Mouse (Mus musculus): ENCODE measurements around the gene Rpl11. TPM values are rescaled to one million over a fixed set of nuclear protein-coding genes. Genes with fewer than 3 reads are reported as not detected.
"Not testable (repeated sequence)": the region's sequence is repeated elsewhere in the genome, so short reads cannot be mapped to it uniquely, and the experiment has no call there.

Gene Rpl11
- 333 and 390 TPM in 2 replicates for polyA plus RNA-seq (2014; fragmentation: Nextera tagmentation; extraction: Ambion mirVana)

GRCm38 (mm10) chr4:136053247-136053596, at the start of gene Rpl11:
Rpl11 (minus strand) TSS chr4:136053428.
- Histone ChIP-seq H3K9me3 (ENCODE audit: control insufficient read depth, low read length) (no peaks in the 10 kb centered on the region), H3K27me3 (ENCODE audit: control insufficient read depth, insufficient read depth, low read length) (no peaks in the 10 kb centered on the region), H3K4me3 (ENCODE audit: low read depth, low read length) (peak within 1 kb of the TSS; percentile 99), H3K27ac (ENCODE audit: low read depth, low read length) (peak within 1 kb of the TSS; percentile 87), H3K9ac (ENCODE audit: low read length) (peak within 1 kb of the TSS; percentile 99), H3K4me1 (ENCODE audit: control insufficient read depth, insufficient read depth, low read length) (peaks cover 10% of the 10 kb centered on the region), H3K36me3 (ENCODE audit: control insufficient read depth, insufficient read depth, low read length) (peaks cover 27% of the 10 kb centered on the region), H3K4me2 (peak within 1 kb of the TSS; percentile 98)
- whole genome bisulfite sequencing = under 1% methylated on average over 21 of the region's 21 CpGs
- peak; percentile 96 for ATAC-seq (ENCODE audit: low FRiP score)
- DNase-seq (ENCODE audit: low spot score, missing footprints) = peak; percentile 99

GRCm38 (mm10) chr4:136101753-136102152, 48.5 kb upstream of the Rpl11 start:
- 83% methylated on average over 4 of the region's 4 CpGs for WGBS
- not testable (repeated sequence) for DNase-seq (ENCODE audit: low spot score, missing footprints); H3K36me3 ChIP-seq (ENCODE audit: control insufficient read depth, insufficient read depth, low read length); ATAC-seq (ENCODE audit: low FRiP score); H3K4me3 ChIP-seq (ENCODE audit: low read depth, low read length); H3K4me2 ChIP-seq; H3K9ac ChIP-seq (ENCODE audit: low read length); H3K27me3 ChIP-seq (ENCODE audit: control insufficient read depth, insufficient read depth, low read length); H3K9me3 ChIP-seq (ENCODE audit: control insufficient read depth, low read length); H3K27ac ChIP-seq (ENCODE audit: low read depth, low read length)
- H3K4me1 ChIP-seq (ENCODE audit: control insufficient read depth, insufficient read depth, low read length) = peaks cover 11% of the 10 kb centered on the region

- no peak overlapping the region for H3K4me3 ChIP-seq (ENCODE audit: low read depth, low read length)
- 78% methylated on average over 12 of the region's 12 CpGs for whole genome bisulfite sequencing
- H3K27me3 ChIP-seq (ENCODE audit: control insufficient read depth, insufficient read depth, low read length) = peaks cover 2% of the 10 kb centered on the region; the same call in 1 of the 2 replicates
- no peaks in the 10 kb centered on the region for H3K36me3 ChIP-seq (ENCODE audit: control insufficient read depth, insufficient read depth, low read length)
- DNase-seq (ENCODE audit: low spot score, missing footprints) = no peak
- no peak overlapping the region for H3K4me2 ChIP-seq
- no peak overlapping the region for H3K27ac ChIP-seq (ENCODE audit: low read depth, low read length)
- H3K4me1 ChIP-seq (ENCODE audit: control insufficient read depth, insufficient read depth, low read length) = peaks cover 11% of the 10 kb centered on the region
- H3K9ac ChIP-seq (ENCODE audit: low read length) = no peak overlapping the region
- no peak for ATAC-seq (ENCODE audit: low FRiP score)
- no peaks in the 10 kb centered on the region for H3K9me3 ChIP-seq (ENCODE audit: control insufficient read depth, low read length)
These were observed 47.3 kb upstream of the Rpl11 start for GRCm38 (mm10) chr4:136100396-136101070.

GRCm38 (mm10) chr4:136098446-136098845, 45.2 kb upstream of the Rpl11 start:
- Histone ChIP-seq H3K4me1 (ENCODE audit: control insufficient read depth, insufficient read depth, low read length) (peaks cover 2% of the 10 kb centered on the region; the same call in 1 of the 2 replicates), H3K9me3 (ENCODE audit: control insufficient read depth, low read length) (no peaks in the 10 kb centered on the region), H3K9ac (ENCODE audit: low read length) (no peak overlapping the region), H3K36me3 (ENCODE audit: control insufficient read depth, insufficient read depth, low read length) (no peaks in the 10 kb centered on the region), H3K27ac (ENCODE audit: low read depth, low read length) (no peak overlapping the region), H3K27me3 (ENCODE audit: control insufficient read depth, insufficient read depth, low read length) (no peaks in the 10 kb centered on the region; the same call in 1 of the 2 replicates), H3K4me3 (ENCODE audit: low read depth, low read length) (no peak overlapping the region), H3K4me2 (no peak overlapping the region)
- ATAC-seq (ENCODE audit: low FRiP score) = no peak
- no peak for DNase-seq (ENCODE audit: low spot score, missing footprints)
- WGBS = 92% methylated on average over 3 of the region's 3 CpGs

- Histone ChIP-seq H3K4me2 (no peak overlapping the region), H3K27ac (ENCODE audit: low read depth, low read length) (no peak overlapping the region), H3K36me3 (ENCODE audit: control insufficient read depth, insufficient read depth, low read length) (no peaks in the 10 kb centered on the region), H3K4me3 (ENCODE audit: low read depth, low read length) (no peak overlapping the region), H3K9ac (ENCODE audit: low read length) (no peak overlapping the region), H3K27me3 (ENCODE audit: control insufficient read depth, insufficient read depth, low read length) (no peaks in the 10 kb centered on the region), H3K9me3 (ENCODE audit: control insufficient read depth, low read length) (no peaks in the 10 kb centered on the region), H3K4me1 (ENCODE audit: control insufficient read depth, insufficient read depth, low read length) (peaks cover 2% of the 10 kb centered on the region; the same call in 1 of the 2 replicates)
- DNase-seq (ENCODE audit: low spot score, missing footprints) (no peak), ATAC-seq (ENCODE audit: low FRiP score) (no peak)
- WGBS = 64% methylated on average over 11 of the region's 11 CpGs
These were observed 43.4 kb upstream of the Rpl11 start for GRCm38 (mm10) chr4:136096446-136097113.

GRCm38 (mm10) chr4:136095490-136096105, 42.4 kb upstream of the Rpl11 start:
- Histone ChIP-seq H3K4me1 (ENCODE audit: control insufficient read depth, insufficient read depth, low read length) (peaks cover 2% of the 10 kb centered on the region; the same call in 1 of the 2 replicates), H3K36me3 (ENCODE audit: control insufficient read depth, insufficient read depth, low read length) (no peaks in the 10 kb centered on the region), H3K9ac (ENCODE audit: low read length) (no peak overlapping the region), H3K9me3 (ENCODE audit: control insufficient read depth, low read length) (no peaks in the 10 kb centered on the region), H3K4me2 (no peak overlapping the region), H3K27me3 (ENCODE audit: control insufficient read depth, insufficient read depth, low read length) (no peaks in the 10 kb centered on the region), H3K4me3 (ENCODE audit: low read depth, low read length) (no peak overlapping the region), H3K27ac (ENCODE audit: low read depth, low read length) (no peak overlapping the region)
- DNase-seq (ENCODE audit: low spot score, missing footprints) (no peak), ATAC-seq (ENCODE audit: low FRiP score) (no peak)
- whole genome bisulfite sequencing = 81% methylated on average over 9 of the region's 9 CpGs

- no peak overlapping the region for H3K4me2 ChIP-seq
- H3K9me3 ChIP-seq (ENCODE audit: control insufficient read depth, low read length) = no peaks in the 10 kb centered on the region
- no peaks in the 10 kb centered on the region for H3K27me3 ChIP-seq (ENCODE audit: control insufficient read depth, insufficient read depth, low read length)
- no peaks in the 10 kb centered on the region for H3K36me3 ChIP-seq (ENCODE audit: control insufficient read depth, insufficient read depth, low read length)
- no peak for ATAC-seq (ENCODE audit: low FRiP score)
- WGBS = 67% methylated on average over 18 of the region's 18 CpGs
- no peak overlapping the region for H3K9ac ChIP-seq (ENCODE audit: low read length)
- no peak for DNase-seq (ENCODE audit: low spot score, missing footprints)
- no peak overlapping the region for H3K27ac ChIP-seq (ENCODE audit: low read depth, low read length)
- peaks cover 2% of the 10 kb centered on the region; the same call in 1 of the 2 replicates for H3K4me1 ChIP-seq (ENCODE audit: control insufficient read depth, insufficient read depth, low read length)
- no peak overlapping the region for H3K4me3 ChIP-seq (ENCODE audit: low read depth, low read length)
These were observed 41.4 kb upstream of the Rpl11 start for GRCm38 (mm10) chr4:136094519-136095219.

GRCm38 (mm10) chr4:136092498-136092897, 39.3 kb upstream of the Rpl11 start:
- Histone ChIP-seq H3K4me3 (ENCODE audit: low read depth, low read length) (no peak overlapping the region), H3K27ac (ENCODE audit: low read depth, low read length) (no peak overlapping the region), H3K9ac (ENCODE audit: low read length) (no peak overlapping the region), H3K4me1 (ENCODE audit: control insufficient read depth, insufficient read depth, low read length) (peaks cover 12% of the 10 kb centered on the region), H3K27me3 (ENCODE audit: control insufficient read depth, insufficient read depth, low read length) (no peaks in the 10 kb centered on the region), H3K9me3 (ENCODE audit: control insufficient read depth, low read length) (no peaks in the 10 kb centered on the region), H3K4me2 (no peak overlapping the region), H3K36me3 (ENCODE audit: control insufficient read depth, insufficient read depth, low read length) (no peaks in the 10 kb centered on the region)
- ATAC-seq (ENCODE audit: low FRiP score) (no peak), DNase-seq (ENCODE audit: low spot score, missing footprints) (no peak)
- WGBS = 86% methylated on average over 7 of the region's 7 CpGs
